Mouse (Mus musculus) forebrain, embryonic 12.5 days (tissue): Measurements from ENCODE around the gene Dnaja3. TPM values are rescaled to one million over a fixed set of nuclear protein-coding genes. Genes with fewer than 3 reads are reported as not detected.
"Not testable (repeated sequence)": the region's sequence is repeated elsewhere in the genome, so short reads cannot be mapped to it uniquely, and the experiment has no call there.

ENCODE experiments used
- ATAC-seq: fragments of 200-750 bp; cut with Nextera tagmentation; 2 replicates; pipeline ENCODE4 v1.8.0; 2017; ENCODE audit warnings: moderate TSS enrichment; ENCODE audit not compliant: low FRiP score
- H3K27ac ChIP-seq: fragments of 300-500 bp; sonication (generic); 2 replicates; pipeline ENCODE4 v1.5.1; 2016; ENCODE audit warnings: mild to moderate bottlenecking
- H3K27me3 ChIP-seq: fragments of 300-500 bp; sonication (generic); 2 replicates; pipeline ENCODE4 v1.6.1; 2016; ENCODE audit warnings: mild to moderate bottlenecking
- H3K36me3 ChIP-seq: fragments of 300-500 bp; sonication (generic); replicated peaks from 2 replicates; pipeline ENCODE4 v1.6.1; 2016; ENCODE audit warnings: mild to moderate bottlenecking
- H3K4me1 ChIP-seq: fragments of 300-500 bp; sonication (generic); 2 replicates; pipeline ENCODE4 v1.6.1; 2016
- H3K4me2 ChIP-seq: fragments of 300-500 bp; sonication (generic); 2 replicates; pipeline ENCODE4 v1.6.1; 2016; ENCODE audit warnings: mild to moderate bottlenecking, moderate library complexity
- H3K4me3 ChIP-seq: fragments of 300-500 bp; sonication (generic); replicated peaks from 2 replicates; pipeline ENCODE4 v1.5.1; 2016; ENCODE audit warnings: mild to moderate bottlenecking
- H3K9ac ChIP-seq: fragments of 300-500 bp; sonication (generic); 2 replicates; pipeline ENCODE4 v1.6.1; 2016; ENCODE audit warnings: mild to moderate bottlenecking
- H3K9me3 ChIP-seq: fragments of 300-500 bp; sonication (generic); 2 replicates; pipeline ENCODE4 v1.6.1; 2016
- WGBS: fragments of 180-500 bp; shearing (Covaris S2); methylation state at CpG from one replicate; pipeline ENCODE4 v1.1.7; 2016; 5-methylcytosine and 5-hydroxymethylcytosine counted together
- polyA plus RNA-seq: library from polyadenylated mRNA; unstranded; fragments of >200 nt; fragmentation: Nextera tagmentation; extraction: Ambion mirVana; gene quantifications from 2 replicates; pipeline ENCODE4 v1.2.1, GENCODE M21; 2016

Dnaja3 gene
- polyA plus RNA-seq, 1 experiment from 2014 or later: 51.4 TPM

DNA sequence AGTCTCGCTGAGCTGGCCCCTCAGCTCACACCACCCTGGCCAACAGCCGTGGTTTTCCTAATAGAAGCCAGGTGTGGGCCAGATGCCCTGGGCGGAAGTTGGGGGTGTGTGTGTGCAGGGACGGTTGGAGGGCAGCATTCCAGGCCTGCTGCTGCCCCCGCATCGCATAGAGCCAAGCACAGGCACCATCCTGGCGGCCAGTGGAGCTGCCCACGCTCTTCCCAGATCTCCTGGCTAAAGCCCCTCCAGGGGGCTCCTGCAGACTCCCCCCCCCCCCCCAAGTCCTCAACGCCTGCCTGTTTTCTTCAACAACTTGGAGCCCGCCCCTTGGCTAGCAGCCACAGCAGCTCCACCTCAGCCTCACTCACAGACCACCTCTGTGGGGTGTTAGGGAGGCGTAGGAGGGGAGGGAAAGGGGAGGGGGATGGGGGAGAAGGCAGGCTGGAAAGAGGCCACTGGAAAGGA lies 19.0 kb downstream of the Dnaja3 start:
- Histone ChIP-seq H3K27ac (peak overlapping the region; percentile 74), H3K4me1 (peaks cover 27% of the 10 kb centered on the region), H3K9me3 (no peaks in the 10 kb centered on the region), H3K9ac (0 out of 2 replicates have a peak overlapping the region, but pooled peaks have one; percentile 33), H3K36me3 (peaks cover 15% of the 10 kb centered on the region), H3K27me3 (no peaks in the 10 kb centered on the region), H3K4me2 (peak overlapping the region; percentile 34; the same call in 1 of the 2 replicates), H3K4me3 (no peak overlapping the region)
- 30% methylated on average over 11 of the region's 11 CpGs for WGBS
- peak; percentile 61; the same call in 1 of the 2 replicates for ATAC-seq

DNA sequence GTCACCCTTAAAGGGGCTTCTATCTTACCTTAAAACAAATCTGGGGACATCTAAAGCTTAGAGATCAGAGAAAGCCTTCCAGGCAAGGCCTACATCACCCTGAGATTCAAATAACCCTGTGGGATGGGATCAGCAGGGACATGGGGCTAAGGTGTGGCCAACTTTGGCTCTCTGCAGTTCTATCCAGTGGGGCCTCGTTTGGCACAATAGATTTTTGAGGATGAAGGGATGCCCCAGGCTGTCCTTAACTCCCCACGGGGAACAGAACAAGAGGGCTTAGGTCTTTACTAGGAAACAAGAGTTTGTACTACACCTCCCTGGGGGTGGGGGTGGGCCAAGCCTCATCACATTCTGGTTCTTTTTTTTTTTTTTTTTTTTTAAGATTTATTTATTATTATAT lies 19.5 kb downstream of the Dnaja3 start:
- 0 out of 2 replicates have a peak overlapping the region, but pooled peaks have one; percentile 33 for H3K9ac ChIP-seq
- ATAC-seq: peak; percentile 27; the same call in 1 of the 2 replicates
- H3K4me3 ChIP-seq: no peak overlapping the region
- no peaks in the 10 kb centered on the region for H3K27me3 ChIP-seq
- peaks cover 27% of the 10 kb centered on the region for H3K4me1 ChIP-seq
- WGBS: 17% methylated on average over 2 of the region's 2 CpGs
- H3K27ac ChIP-seq: peak overlapping the region; percentile 74
- peaks cover 15% of the 10 kb centered on the region for H3K36me3 ChIP-seq
- H3K4me2 ChIP-seq: peak overlapping the region; percentile 34; the same call in 1 of the 2 replicates
- H3K9me3 ChIP-seq: no peaks in the 10 kb centered on the region

DNA sequence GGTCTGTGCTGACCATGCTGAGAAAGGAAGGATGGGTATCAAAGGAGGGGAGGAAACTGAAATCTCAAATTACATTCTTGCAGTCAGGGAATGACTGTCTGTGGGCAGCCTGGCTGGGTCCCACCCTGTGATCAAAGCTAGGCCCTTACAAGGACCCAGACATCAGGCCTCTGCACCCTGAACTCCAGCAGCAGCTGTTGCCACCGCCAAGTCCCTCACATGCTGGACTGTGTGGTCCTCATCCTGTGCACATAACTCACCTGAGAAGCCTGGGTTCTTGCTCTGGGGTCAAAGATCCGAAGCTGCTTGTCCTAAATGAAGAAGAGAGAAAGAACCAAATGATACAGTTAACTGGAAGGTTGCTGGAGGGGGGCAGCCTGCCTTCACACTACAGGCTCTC lies 21.8 kb downstream of the Dnaja3 start:
- H3K27ac ChIP-seq: no peak overlapping the region
- H3K27me3 ChIP-seq: no peaks in the 10 kb centered on the region
- H3K4me2 ChIP-seq: no peak overlapping the region
- H3K9ac ChIP-seq: no peak overlapping the region
- no peak overlapping the region for H3K4me3 ChIP-seq
- 72% methylated on average over 2 of the region's 2 CpGs for WGBS
- peaks cover 11% of the 10 kb centered on the region for H3K4me1 ChIP-seq
- ATAC-seq: no peak
- no peaks in the 10 kb centered on the region for H3K9me3 ChIP-seq
- peaks cover 18% of the 10 kb centered on the region for H3K36me3 ChIP-seq

DNA sequence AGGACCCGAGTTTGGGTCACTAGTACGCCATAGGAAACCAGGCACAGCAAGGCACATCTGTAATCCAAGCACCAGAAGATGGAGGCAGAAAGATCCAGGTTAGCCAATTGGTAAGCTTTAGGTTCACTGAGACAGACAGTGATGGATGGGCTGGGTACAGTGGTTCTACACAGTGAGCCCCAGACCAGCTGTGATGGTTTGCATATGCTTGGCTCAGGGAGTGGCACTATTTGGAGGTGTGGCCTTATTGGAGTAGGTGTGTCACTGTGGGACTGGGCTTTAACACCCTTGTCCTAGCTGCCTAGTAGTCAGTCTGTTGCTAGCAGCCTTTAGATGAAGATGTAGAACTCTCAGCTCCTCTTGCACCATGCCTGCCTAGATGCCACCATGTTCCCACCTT lies 24.0 kb downstream of the Dnaja3 start:
- H3K4me1 ChIP-seq: peaks cover 6% of the 10 kb centered on the region
- no peak overlapping the region for H3K9ac ChIP-seq
- no peak for ATAC-seq
- no peaks in the 10 kb centered on the region for H3K9me3 ChIP-seq
- peaks cover 30% of the 10 kb centered on the region for H3K36me3 ChIP-seq
- no peak overlapping the region for H3K27ac ChIP-seq
- H3K27me3 ChIP-seq: no peaks in the 10 kb centered on the region
- no peak overlapping the region for H3K4me2 ChIP-seq
- no peak overlapping the region for H3K4me3 ChIP-seq
- 90% methylated on average over 2 of the region's 2 CpGs for WGBS

DNA sequence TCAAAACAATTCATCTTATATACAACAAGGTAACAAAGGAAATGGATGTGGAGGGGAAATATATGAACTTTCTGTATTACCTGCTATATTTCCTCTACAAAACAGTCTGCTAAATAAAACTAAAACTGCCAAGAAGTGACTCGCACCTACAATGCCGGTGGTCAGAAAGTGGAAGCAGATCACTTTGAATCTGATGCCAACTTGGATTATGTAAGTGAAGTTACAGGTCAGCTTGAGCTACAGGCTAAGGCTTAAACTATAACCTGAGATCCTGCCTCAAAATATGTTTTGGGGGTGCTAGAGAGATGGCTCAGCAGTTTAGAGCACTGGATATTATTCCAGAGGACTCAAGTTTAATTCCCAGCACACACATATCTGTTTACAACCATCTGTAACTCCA lies 25.9 kb downstream of the Dnaja3 start:
- Histone ChIP-seq H3K4me2 (no peak overlapping the region), H3K9me3 (no peaks in the 10 kb centered on the region), H3K4me3 (no peak overlapping the region), H3K27me3 (no peaks in the 10 kb centered on the region), H3K9ac (no peak overlapping the region), H3K36me3 (peaks cover 34% of the 10 kb centered on the region), H3K4me1 (no peaks in the 10 kb centered on the region), H3K27ac (no peak overlapping the region)
- no peak for ATAC-seq
- 100% methylated on average over 2 of the region's 2 CpGs for WGBS

DNA sequence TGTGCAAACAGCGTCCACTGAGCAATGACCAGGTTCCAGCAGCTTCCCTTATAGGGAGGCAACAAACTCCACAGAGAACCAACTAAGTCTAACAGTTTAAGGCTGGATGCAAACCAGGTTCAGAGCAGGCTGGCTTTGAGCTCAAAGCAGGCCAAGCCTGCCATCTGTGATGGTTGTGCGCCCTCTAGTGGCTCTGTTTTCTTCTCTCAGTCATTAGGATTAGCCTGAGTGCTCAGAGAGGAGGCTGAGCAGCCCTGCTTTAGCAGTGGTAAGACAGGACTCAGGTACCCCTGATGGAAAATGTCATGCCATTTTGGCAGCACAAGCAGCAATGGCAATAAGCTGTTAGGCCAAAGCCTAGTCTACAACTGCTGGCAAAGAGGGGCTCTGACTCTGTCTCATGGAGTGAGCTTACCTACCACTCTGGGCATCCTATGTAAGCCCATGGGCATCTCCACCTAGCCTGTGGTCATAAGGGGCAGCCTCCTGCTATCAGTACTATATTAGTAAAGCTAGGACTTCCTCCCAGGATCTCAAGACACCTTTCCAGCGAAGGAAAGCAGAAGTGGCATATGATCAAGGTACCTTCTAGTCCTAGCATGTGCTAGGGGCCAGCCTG lies 27.5 kb downstream of the Dnaja3 start:
- peak; percentile 72 for ATAC-seq
- Histone ChIP-seq H3K36me3 (peaks cover 23% of the 10 kb centered on the region), H3K4me1 (no peaks in the 10 kb centered on the region), H3K27ac (no peak overlapping the region), H3K9ac (no peak overlapping the region), H3K4me3 (no peak overlapping the region), H3K4me2 (no peak overlapping the region), H3K27me3 (no peaks in the 10 kb centered on the region), H3K9me3 (no peaks in the 10 kb centered on the region)
- WGBS: 30% methylated on average over 3 of the region's 3 CpGs

DNA sequence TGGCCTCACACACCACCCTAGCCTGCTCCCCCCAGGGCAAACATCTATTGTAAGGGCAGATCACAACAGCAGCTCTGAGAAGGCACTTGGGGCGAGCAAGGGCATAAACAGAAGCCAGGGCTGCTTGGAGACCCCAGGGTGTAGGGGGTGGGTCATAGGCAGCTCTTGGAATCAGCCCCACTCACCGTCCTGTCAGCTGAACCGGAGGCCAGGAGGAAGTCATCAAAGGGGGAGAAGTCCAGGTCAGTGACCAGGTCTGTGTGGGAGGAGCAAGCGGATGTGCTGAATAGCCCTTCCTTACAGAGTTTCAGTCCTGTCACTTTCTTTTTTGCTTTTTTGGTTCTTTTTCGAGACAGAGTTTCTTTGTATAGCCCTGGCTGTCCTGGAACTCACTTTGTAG lies 30.5 kb downstream of the Dnaja3 start:
- no peak overlapping the region for H3K4me3 ChIP-seq
- H3K9me3 ChIP-seq: no peaks in the 10 kb centered on the region
- H3K36me3 ChIP-seq: peaks cover 23% of the 10 kb centered on the region
- whole genome bisulfite sequencing: 82% methylated on average over 5 of the region's 5 CpGs
- H3K27ac ChIP-seq: no peak overlapping the region
- no peaks in the 10 kb centered on the region for H3K4me1 ChIP-seq
- no peak for ATAC-seq
- H3K9ac ChIP-seq: no peak overlapping the region
- no peak overlapping the region for H3K4me2 ChIP-seq
- H3K27me3 ChIP-seq: no peaks in the 10 kb centered on the region

DNA sequence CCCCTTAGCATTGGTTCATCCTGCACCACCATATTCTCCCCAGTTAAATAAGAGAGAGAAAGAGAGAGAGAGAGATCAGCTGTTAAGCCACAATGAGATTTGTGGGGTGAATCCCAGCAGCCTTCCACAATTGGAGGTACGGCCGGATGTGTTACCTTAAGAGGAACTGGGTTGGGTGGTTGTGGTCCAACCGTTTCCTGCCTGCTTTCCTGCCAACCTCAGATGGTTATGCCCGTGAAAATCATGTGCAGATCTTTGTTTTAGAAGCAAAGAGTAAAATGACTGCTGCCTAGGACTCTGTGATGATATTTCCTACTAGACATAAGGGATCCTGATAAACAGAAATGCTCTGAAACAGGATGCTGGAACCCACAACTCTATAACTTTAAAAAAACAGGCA lies 34.3 kb downstream of the Dnaja3 start:
- 91% methylated on average over 4 of the region's 4 CpGs for WGBS
- Histone ChIP-seq H3K4me3 (no peak overlapping the region), H3K9ac (no peak overlapping the region), H3K27me3 (no peaks in the 10 kb centered on the region), H3K27ac (no peak overlapping the region), H3K4me2 (no peak overlapping the region), H3K36me3 (peaks cover 14% of the 10 kb centered on the region), H3K4me1 (peaks cover 13% of the 10 kb centered on the region), H3K9me3 (no peaks in the 10 kb centered on the region)
- no peak for ATAC-seq

DNA sequence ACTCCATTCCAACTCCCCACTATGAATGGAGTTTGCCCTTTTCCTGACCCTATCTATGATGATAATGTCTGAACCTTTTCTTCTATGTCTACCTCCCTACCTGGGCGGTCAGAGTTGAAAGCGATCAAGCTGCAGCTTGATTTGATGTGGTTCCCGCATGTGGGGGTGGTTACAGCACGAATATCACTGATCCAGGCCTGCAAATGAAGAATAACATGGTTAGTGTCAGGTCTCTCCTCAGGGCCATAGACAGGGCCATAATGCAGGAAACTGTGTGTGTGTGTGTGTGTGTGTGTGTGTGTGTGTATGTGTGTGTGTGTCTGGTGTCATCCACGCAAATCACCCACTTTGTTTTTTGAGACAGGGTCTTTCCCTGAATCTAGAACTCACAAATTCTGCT lies 37.0 kb downstream of the Dnaja3 start:
- Histone ChIP-seq H3K9ac (no peak overlapping the region), H3K4me1 (peaks cover 14% of the 10 kb centered on the region), H3K4me2 (no peak overlapping the region), H3K9me3 (no peaks in the 10 kb centered on the region), H3K4me3 (no peak overlapping the region), H3K27ac (no peak overlapping the region), H3K36me3 (0 out of 2 replicates have a peak, but pooled peaks cover 7% of the 10 kb centered on the region), H3K27me3 (no peaks in the 10 kb centered on the region)
- WGBS: 90% methylated on average over 5 of the region's 5 CpGs
- ATAC-seq: no peak

DNA sequence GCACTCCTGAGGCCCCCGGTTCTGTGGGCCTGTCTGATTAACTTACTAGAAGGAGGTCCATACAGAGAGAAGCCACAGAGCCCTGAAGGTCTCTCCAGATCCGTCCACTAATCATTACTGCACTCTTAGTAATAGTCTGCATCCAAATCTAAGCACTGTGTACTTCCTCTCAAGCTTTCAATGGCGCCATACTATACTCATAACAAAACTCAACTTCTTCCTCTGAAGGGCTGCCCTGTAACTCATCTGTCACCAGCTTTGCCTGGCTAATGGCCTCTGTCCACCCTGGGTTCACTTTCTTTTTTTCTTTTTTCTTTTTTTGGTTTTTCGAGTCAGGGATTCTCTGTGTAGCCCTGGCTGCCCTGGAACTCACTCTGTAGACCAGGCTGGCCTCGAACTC lies 38.3 kb downstream of the Dnaja3 start:
- WGBS: 83% methylated on average over 5 of the region's 5 CpGs
- Histone ChIP-seq H3K4me1 (peaks cover 15% of the 10 kb centered on the region), H3K4me3 (no peak overlapping the region), H3K36me3 (0 out of 2 replicates have a peak, but pooled peaks cover 7% of the 10 kb centered on the region), H3K9ac (no peak overlapping the region), H3K27me3 (no peaks in the 10 kb centered on the region), H3K9me3 (no peaks in the 10 kb centered on the region), H3K4me2 (0 out of 2 replicates have a peak overlapping the region, but pooled peaks have one; percentile 90), H3K27ac (no peak overlapping the region)
- ATAC-seq: no peak

DNA sequence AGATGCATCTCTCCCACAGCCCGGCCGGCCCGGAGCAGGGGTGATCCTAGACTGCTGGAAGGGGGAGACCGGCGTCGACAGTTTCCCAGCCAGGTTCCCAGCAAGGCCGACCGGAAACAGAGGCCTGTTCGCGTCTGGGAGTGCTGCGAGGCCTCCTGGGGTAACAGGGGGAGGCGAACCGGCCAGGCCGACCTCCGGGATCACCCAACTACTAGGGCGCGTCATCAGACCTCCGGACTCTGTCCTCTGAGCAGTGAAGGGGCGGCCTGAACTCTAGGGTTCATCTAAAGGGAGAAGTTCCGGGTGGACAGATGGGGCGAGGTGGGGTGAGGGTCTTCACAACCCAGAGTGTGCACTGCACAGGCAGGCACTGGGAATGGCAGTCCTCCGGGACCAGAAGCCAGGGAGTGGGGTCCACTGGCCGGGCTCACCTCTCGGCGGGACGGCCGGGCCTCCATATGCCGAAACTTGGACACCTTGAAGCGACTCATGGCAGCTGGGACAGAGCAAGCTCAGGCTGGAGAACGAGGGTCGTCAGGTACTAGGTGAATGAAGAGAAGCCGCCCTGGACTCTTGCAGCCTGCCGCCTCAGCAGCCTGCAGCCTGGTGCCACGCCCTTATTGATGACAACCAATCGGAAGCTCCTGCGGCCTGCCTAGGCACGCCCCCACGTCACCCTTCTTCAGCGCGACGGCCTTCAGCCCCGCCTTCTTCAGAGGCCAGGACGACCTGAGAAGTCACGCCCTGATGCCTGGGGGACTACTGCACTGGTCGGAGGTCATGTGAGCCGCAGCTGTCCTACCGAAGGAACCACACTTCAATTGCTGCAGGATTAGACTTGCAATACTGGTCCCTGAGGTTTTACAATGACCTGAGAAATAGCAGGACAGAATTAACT lies 39.6 kb downstream of the Dnaja3 start, which contains the start of gene Coro7:
Coro7 (minus strand) TSS at position 657 of the 898 bp plus-strand sequence.
- peak within 1 kb of the TSS; percentile 90 for H3K4me2 ChIP-seq
- H3K27me3 ChIP-seq: no peaks in the 10 kb centered on the region
- peak within 1 kb of the TSS; percentile 58 for H3K9ac ChIP-seq
- WGBS: under 1% methylated on average over 47 of the region's 47 CpGs
- H3K27ac ChIP-seq: no peak within 1 kb of the TSS
- peaks cover 19% of the 10 kb centered on the region for H3K4me1 ChIP-seq
- 0 out of 2 replicates have a peak, but pooled peaks cover 7% of the 10 kb centered on the region for H3K36me3 ChIP-seq
- no peaks in the 10 kb centered on the region for H3K9me3 ChIP-seq
- peak; percentile 93 for ATAC-seq
- H3K4me3 ChIP-seq: peak within 1 kb of the TSS; percentile 67

DNA sequence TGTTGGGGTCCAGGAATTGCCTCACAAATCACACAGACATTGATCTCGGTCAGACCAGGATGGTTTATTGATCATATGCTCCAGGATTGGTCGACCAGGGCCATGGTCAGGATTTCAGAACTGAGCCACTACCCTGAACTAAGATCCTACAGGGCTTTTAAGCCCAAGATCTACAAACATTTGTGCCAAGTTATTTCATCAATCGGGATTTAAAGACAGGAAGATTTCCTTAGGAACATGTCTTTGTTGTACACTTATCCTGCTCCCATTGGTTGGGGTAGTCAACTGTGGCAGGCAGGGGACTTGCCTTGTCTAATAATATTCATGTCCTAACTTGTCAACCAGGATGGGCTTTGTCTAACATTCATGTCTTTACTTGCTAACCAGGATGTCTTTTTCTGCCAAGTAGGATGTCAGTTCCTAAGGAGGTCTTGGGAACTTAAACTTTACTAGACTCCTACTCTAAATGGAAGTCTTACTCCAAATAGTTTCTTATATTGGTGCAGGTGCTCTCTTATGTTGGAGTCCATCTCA lies 41.2 kb downstream of the Dnaja3 start:
- not testable (repeated sequence) for H3K9ac ChIP-seq, H3K4me3 ChIP-seq, H3K36me3 ChIP-seq, H3K27me3 ChIP-seq, ATAC-seq, H3K4me2 ChIP-seq, H3K9me3 ChIP-seq, H3K27ac ChIP-seq
- H3K4me1 ChIP-seq: peaks cover 28% of the 10 kb centered on the region
- WGBS: 83% methylated on average over 3 of the region's 3 CpGs
